Mouse (Mus musculus) stomach, embryonic 14.5 days (tissue): Measurements from ENCODE around the gene Rab30. TPM values are rescaled to one million over a fixed set of nuclear protein-coding genes. Genes with fewer than 3 reads are reported as not detected.
A peak's percentile ranks its signal among the peaks of the same experiment; 100 is the strongest.

ENCODE experiments used
- ATAC-seq: fragments of 200-750 bp; cut with Nextera tagmentation; 2 replicates; pipeline ENCODE4 v1.8.0; 2017; ENCODE audit warnings: low read depth, moderate TSS enrichment; ENCODE audit not compliant: insufficient number of reproducible peaks, insufficient read depth, low FRiP score
- H3K27ac ChIP-seq: fragments of 300-500 bp; sonication (generic); 2 replicates; pipeline ENCODE4 v1.5.1; 2014; ENCODE audit warnings: mild to moderate bottlenecking, low read length, moderate library complexity, mixed read lengths
- H3K27me3 ChIP-seq: fragments of 300-500 bp; sonication (generic); 2 replicates; pipeline ENCODE4 v1.6.1; 2014; ENCODE audit warnings: low read length, control low read depth, mixed read lengths; ENCODE audit not compliant: control insufficient read depth, insufficient read depth
- H3K36me3 ChIP-seq: fragments of 300-500 bp; sonication (generic); 2 replicates; pipeline ENCODE4 v1.6.1; 2014; ENCODE audit warnings: mild to moderate bottlenecking, control low read depth, low read length, moderate library complexity, mixed read lengths; ENCODE audit not compliant: control insufficient read depth, insufficient read depth
- H3K4me1 ChIP-seq: fragments of 300-500 bp; sonication (generic); 2 replicates; pipeline ENCODE4 v1.6.1; 2014; ENCODE audit warnings: low read length, control low read depth, mixed read lengths; ENCODE audit not compliant: control insufficient read depth, insufficient read depth
- H3K4me2 ChIP-seq: fragments of 300-500 bp; sonication (generic); replicated peaks from 2 replicates; pipeline ENCODE4 v1.6.1; 2014; ENCODE audit warnings: low read depth, low read length, control low read depth
- H3K4me3 ChIP-seq: fragments of 300-500 bp; sonication (generic); 2 replicates; pipeline ENCODE4 v1.5.1; 2014; ENCODE audit warnings: low read depth, low read length, control low read depth
- H3K9ac ChIP-seq: fragments of 300-500 bp; sonication (generic); replicated peaks from 2 replicates; pipeline ENCODE4 v1.6.1; 2014; ENCODE audit warnings: low read depth, mild to moderate bottlenecking, control low read depth, low read length, moderate library complexity, mixed read lengths
- H3K9me3 ChIP-seq: fragments of 300-500 bp; sonication (generic); 2 replicates; pipeline ENCODE4 v1.6.1; 2016; ENCODE audit warnings: low read depth, low read length, control low read depth; ENCODE audit not compliant: control insufficient read depth
- WGBS: fragments of 180-500 bp; shearing (Covaris S2); extraction: QIAGEN DNeasy Blood & Tissue Kit; methylation state at CpG from one replicate; pipeline ENCODE4 v1.1.7; 2014; 5-methylcytosine and 5-hydroxymethylcytosine counted together
- polyA plus RNA-seq: library from polyadenylated mRNA; unstranded; fragments of >200 nt; fragmentation: Nextera tagmentation; extraction: Ambion mirVana; gene quantifications from 2 replicates; pipeline ENCODE4 v1.2.1, GENCODE M21; 2014

Rab30 gene
- polyA plus RNA-seq, 1 experiment from 2014 or later = 31.8 TPM

DNA sequence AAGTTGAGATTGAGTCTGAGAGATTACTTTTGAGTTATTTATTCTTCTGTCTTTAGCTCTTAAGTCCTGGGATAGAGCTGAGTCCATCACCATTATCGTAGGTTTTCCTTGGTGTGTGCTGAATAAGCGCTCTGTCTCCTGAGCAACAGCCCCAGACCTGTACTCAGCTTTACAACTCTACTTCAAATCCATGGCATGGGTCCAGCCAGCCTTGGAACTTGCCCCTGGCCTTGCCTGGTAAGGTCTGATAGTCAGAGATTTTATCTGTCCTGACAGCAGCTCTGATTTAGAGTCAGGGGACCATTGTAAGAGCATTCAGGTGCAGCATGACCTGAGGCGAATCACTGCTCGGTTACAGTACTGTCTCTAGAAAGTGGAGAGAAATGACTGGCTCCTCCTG, 66.1 kb downstream of the Rab30 start:
- Histone ChIP-seq H3K4me2 (no peak overlapping the region), H3K9me3 (no peaks in the 10 kb centered on the region), H3K27me3 (no peaks in the 10 kb centered on the region), H3K27ac (no peak overlapping the region), H3K4me3 (no peak overlapping the region), H3K4me1 (no peaks in the 10 kb centered on the region), H3K9ac (no peak overlapping the region), H3K36me3 (no peaks in the 10 kb centered on the region)
- 76% methylated on average over 4 of the region's 4 CpGs for WGBS
- no peak for ATAC-seq

DNA sequence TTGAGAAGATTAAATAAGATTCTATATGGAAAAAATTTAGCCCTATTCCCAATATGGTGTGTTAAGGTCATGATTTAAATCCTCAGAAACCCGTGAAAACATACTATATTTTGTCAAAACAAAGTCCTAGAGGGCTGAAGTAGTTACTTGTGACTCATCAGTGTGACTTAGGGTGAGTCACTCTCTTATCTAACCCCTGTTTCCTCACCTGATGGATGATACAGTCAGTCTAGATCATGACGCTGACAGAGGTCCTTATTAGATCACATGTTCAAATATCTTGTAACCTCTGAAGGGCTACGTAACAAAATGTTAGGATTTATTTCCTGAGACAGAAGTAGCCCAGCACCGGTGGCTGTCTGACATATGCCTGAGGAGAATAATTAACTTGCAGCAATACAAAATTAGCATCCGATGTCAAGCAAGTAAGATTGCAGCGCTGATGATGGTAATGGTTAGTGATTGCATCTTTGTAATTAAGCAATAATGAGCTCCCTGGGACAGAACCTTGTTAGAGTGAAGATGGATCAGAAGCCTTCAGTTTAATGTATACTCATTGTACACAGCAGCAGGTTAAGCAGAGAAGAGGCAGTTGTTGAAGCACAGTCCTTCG, 70.4 kb downstream of the Rab30 start:
- Histone ChIP-seq H3K9ac (no peak overlapping the region), H3K9me3 (no peaks in the 10 kb centered on the region), H3K36me3 (no peaks in the 10 kb centered on the region), H3K27me3 (no peaks in the 10 kb centered on the region), H3K4me3 (no peak overlapping the region), H3K4me1 (no peaks in the 10 kb centered on the region), H3K27ac (no peak overlapping the region), H3K4me2 (no peak overlapping the region)
- no peak for ATAC-seq
- WGBS = 75% methylated on average over 7 of the region's 7 CpGs

DNA sequence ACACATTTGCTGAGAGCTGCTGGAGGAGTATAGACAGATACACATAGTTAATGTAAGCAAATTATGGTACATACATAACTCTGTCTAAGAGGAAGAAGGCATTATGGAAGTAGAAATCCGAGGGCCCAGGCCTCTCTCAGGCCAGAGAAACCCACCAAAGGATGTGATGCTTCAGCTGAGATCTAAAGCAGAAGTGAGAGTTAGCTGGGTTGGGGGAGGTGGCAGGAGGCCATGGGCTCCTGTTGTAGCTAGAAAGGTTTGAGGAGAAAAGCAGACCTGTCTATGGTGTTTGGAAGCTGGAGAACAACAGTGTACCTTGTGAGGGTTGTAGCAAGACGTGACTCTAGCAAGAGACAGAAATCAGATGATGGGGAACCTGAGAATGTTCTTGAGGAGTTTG, 75.8 kb downstream of the Rab30 start:
- no peak for ATAC-seq

DNA sequence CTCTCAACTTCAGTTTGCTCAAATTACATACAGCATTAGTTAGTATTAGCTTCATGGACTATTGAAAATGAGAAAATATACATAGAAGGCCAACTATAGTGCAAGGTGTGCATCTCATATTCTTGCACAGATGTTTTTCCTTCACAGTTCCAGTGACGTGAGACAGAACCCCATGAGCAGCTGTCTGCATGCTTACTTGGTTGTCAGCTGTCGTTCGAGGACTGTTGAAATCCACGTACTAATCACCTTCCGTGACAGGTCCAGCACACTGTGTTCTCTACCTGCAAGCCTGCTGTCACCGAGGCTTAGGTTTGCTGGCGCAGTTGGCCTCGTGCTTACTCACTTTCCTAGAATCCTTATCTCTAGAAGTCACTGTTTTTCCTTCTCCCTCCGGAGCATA, 76.5 kb downstream of the Rab30 start:
- ATAC-seq = no peak
- no peak overlapping the region for H3K4me3 ChIP-seq
- no peak overlapping the region for H3K9ac ChIP-seq
- H3K27ac ChIP-seq = no peak overlapping the region
- peaks cover 17% of the 10 kb centered on the region; the same call in 1 of the 2 replicates for H3K4me1 ChIP-seq
- H3K36me3 ChIP-seq = no peaks in the 10 kb centered on the region
- 72% methylated on average over 9 of the region's 9 CpGs for WGBS
- no peaks in the 10 kb centered on the region for H3K27me3 ChIP-seq
- no peaks in the 10 kb centered on the region for H3K9me3 ChIP-seq
- H3K4me2 ChIP-seq = no peak overlapping the region

More for the DNA sequence above, 75.8 kb downstream of the Rab30 start:
- Histone ChIP-seq H3K9me3 (no peaks in the 10 kb centered on the region), H3K36me3 (no peaks in the 10 kb centered on the region), H3K4me2 (no peak overlapping the region), H3K9ac (no peak overlapping the region), H3K27me3 (no peaks in the 10 kb centered on the region), H3K4me3 (no peak overlapping the region), H3K4me1 (peaks cover 11% of the 10 kb centered on the region; the same call in 1 of the 2 replicates), H3K27ac (no peak overlapping the region)
- WGBS = 74% methylated on average over 2 of the region's 2 CpGs

DNA sequence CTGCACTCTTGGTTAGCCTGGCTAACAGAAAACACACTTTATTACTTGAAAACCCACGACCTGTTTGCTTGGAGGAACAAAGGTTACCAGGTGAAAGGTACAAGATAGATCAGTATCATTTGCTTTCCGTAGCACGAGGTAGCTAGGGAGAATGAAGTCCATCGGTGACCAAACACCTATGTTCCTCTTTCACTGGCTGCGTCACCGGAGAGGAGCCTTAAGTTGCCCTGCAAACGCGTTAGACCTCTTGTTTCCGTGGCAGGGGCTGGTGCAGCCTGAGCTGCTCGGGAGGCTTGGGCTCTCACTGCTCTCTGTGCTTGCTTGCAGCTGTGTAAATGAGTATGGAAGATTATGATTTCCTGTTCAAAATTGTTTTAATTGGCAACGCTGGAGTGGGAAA, 78.3 kb downstream of the Rab30 start:
- H3K4me3 ChIP-seq = no peak overlapping the region
- no peaks in the 10 kb centered on the region for H3K9me3 ChIP-seq
- ATAC-seq = no peak
- H3K27me3 ChIP-seq = no peaks in the 10 kb centered on the region
- H3K4me2 ChIP-seq = no peak overlapping the region
- H3K27ac ChIP-seq = no peak overlapping the region
- WGBS = 73% methylated on average over 11 of the region's 11 CpGs
- peaks cover 20% of the 10 kb centered on the region; the same call in 1 of the 2 replicates for H3K4me1 ChIP-seq
- H3K9ac ChIP-seq = no peak overlapping the region
- no peaks in the 10 kb centered on the region for H3K36me3 ChIP-seq

DNA sequence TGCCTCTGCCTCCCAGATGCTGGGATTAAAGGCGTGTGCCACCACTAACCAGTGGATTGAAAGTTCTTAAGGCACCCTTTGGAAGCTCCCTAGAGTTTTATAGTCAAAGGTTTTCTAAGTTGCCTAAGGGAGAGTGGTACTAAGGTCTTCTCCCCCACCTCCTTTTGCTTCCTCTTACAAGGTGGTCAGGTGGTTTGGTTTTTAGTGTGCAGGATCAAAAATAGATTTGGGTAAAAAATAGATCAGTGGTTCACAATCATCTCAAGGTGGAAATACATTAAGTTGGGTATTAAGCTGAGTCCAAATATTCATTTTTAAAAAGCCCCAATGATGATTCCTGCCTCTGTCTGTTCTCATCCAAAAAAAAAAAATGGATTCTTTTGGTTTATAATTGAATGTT, 79.0 kb downstream of the Rab30 start:
- no peak for ATAC-seq
- peaks cover 20% of the 10 kb centered on the region; the same call in 1 of the 2 replicates for H3K4me1 ChIP-seq
- H3K9ac ChIP-seq = no peak overlapping the region
- no peak overlapping the region for H3K4me2 ChIP-seq
- H3K36me3 ChIP-seq = no peaks in the 10 kb centered on the region
- H3K9me3 ChIP-seq = no peaks in the 10 kb centered on the region
- WGBS = 88% methylated on average over 1 of the region's 1 CpGs
- H3K27ac ChIP-seq = peak overlapping the region; percentile 78
- H3K4me3 ChIP-seq = no peak overlapping the region
- no peaks in the 10 kb centered on the region for H3K27me3 ChIP-seq

DNA sequence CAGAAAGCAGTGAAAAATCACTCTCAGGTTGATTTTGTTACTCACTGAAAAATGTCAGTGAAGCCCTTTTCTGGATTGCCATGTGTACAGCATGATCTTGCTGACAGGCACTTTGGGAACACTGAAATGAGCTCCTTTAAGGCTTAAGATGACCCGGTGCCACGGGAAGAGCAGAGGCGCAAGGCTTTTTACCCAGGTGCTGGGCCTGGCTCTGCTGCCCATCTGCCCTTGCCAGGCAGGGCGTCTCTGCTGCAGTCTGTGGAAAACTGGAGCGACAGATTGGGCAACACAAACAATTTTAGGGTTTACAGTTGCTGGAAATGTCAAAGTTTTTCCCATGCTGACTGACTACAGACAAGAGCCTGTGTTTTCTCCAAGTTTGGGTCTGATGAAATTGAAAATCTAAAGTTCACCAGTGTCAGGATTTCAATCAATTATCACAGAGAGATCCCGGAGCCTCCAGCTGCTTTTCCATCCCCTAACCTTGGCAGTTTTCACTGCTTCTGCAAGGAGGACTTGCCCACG, 79.6 kb downstream of the Rab30 start:
- no peaks in the 10 kb centered on the region for H3K27me3 ChIP-seq
- no peaks in the 10 kb centered on the region for H3K36me3 ChIP-seq
- no peaks in the 10 kb centered on the region for H3K9me3 ChIP-seq
- peak overlapping the region; percentile 78 for H3K27ac ChIP-seq
- 57% methylated on average over 7 of the region's 7 CpGs for WGBS
- H3K4me1 ChIP-seq = peaks cover 20% of the 10 kb centered on the region; the same call in 1 of the 2 replicates
- no peak overlapping the region for H3K9ac ChIP-seq
- peak overlapping the region; percentile 6; the same call in 1 of the 2 replicates for H3K4me2 ChIP-seq
- no peak overlapping the region for H3K4me3 ChIP-seq
- no peak for ATAC-seq

DNA sequence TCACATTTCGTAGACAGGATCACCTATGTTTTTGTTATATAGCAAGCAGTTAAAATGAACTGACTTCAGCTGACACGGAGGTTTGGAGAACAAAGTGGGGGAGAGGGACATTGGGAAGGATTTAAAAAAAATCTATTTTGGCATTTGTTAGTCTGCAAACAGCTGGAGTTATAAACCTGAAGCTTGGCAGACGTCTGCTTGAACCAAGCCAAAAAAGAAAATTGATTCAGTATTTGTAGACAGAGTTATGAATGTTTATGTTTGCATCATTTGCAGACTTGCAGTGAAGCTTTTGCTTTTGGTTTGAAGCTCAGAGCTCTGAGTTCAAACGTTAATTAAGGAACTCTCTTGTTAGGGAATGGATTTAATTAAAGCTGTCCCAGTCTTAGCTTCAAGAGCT, 80.5 kb downstream of the Rab30 start:
- H3K9me3 ChIP-seq = no peaks in the 10 kb centered on the region
- ATAC-seq = peak; percentile 29; the same call in 1 of the 2 replicates
- no peak overlapping the region for H3K9ac ChIP-seq
- H3K27me3 ChIP-seq = no peaks in the 10 kb centered on the region
- H3K36me3 ChIP-seq = no peaks in the 10 kb centered on the region
- H3K4me3 ChIP-seq = no peak overlapping the region
- peaks cover 20% of the 10 kb centered on the region; the same call in 1 of the 2 replicates for H3K4me1 ChIP-seq
- peak overlapping the region; percentile 6; the same call in 1 of the 2 replicates for H3K4me2 ChIP-seq
- H3K27ac ChIP-seq = peak overlapping the region; percentile 78
- WGBS = 23% methylated on average over 4 of the region's 4 CpGs
